Mouse (Mus musculus): ENCODE measurements around the gene Sort1.

Gene Sort1

GRCm38 (mm10) chr3:108384425-108384824 is 100.5 kb downstream of the Sort1 start:
- no peak for DNase-seq

GRCm38 (mm10) chr3:108386186-108386585 is 102.3 kb downstream of the Sort1 start:
- no peak for DNase-seq

- peak; percentile 96 to 99 for DNase-seq
Observed at GRCm38 (mm10) chr3:108389111-108389545, 105.2 kb downstream of the Sort1 start.

- DNase-seq, result no peak
Observed at GRCm38 (mm10) chr3:108392299-108392698, 108.4 kb downstream of the Sort1 start.

- no peak for DNase-seq
Observed at GRCm38 (mm10) chr3:108392793-108393192, 108.9 kb downstream of the Sort1 start.

GRCm38 (mm10) chr3:108398281-108398680 is 114.4 kb downstream of the Sort1 start:
- no peak for DNase-seq

- DNase-seq, result no peak
Observed at GRCm38 (mm10) chr3:108400442-108400841, 116.6 kb downstream of the Sort1 start.

- peak; percentile 90 to 95 for DNase-seq
Observed at GRCm38 (mm10) chr3:108401692-108402527, 118.0 kb downstream of the Sort1 start.

- DNase-seq, result no peak
Observed at GRCm38 (mm10) chr3:108402528-108402920, 118.6 kb downstream of the Sort1 start.

- no peak for DNase-seq
Observed at GRCm38 (mm10) chr3:108405536-108406305, 121.8 kb downstream of the Sort1 start.

- DNase-seq, result no peak
Observed at GRCm38 (mm10) chr3:108406306-108406885, 122.5 kb downstream of the Sort1 start.

- DNase-seq, result no peak
Observed at GRCm38 (mm10) chr3:108408517-108409008, 124.7 kb downstream of the Sort1 start.

- DNase-seq, result peak; percentile 40 to 55
Observed at GRCm38 (mm10) chr3:108409656-108410358, 125.9 kb downstream of the Sort1 start.

GRCm38 (mm10) chr3:108410359-108410714 is 126.5 kb downstream of the Sort1 start:
- DNase-seq, result no peak

All from cerebellum, postnatal 36 days (tissue).